Mouse (Mus musculus): ENCODE measurements at regions not wholly inside any gene's neighbourhood (a gene's known extent, or its start where the extent isn't known, plus 50 kb on each side); places are given as distances from the start of the nearest gene placed in this dataset.
"Not testable (repeated sequence)": the region's sequence is repeated elsewhere in the genome, so short reads cannot be mapped to it uniquely, and the experiment has no call there.

DNA sequence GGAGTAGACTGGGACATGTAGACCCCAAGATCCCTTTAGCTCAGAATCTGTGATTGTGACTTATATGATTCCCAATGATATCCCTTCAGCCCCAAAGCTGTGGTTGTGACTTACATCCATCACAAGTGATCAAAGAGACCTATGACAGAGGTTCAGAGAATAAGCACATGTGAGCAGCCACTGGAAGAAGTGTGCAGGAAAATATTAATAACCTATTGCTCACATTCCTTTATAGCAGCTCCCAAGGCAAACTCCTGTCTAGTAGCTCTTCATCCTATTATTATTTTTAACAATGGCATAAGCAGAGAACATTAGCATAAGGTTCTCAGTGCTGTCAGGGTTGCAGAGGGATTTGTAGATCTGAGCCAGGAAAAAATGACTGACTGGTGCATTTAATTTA, 696.9 kb upstream of the Grm7 start:
- DNase-seq (ENCODE audit: low spot score), result no peak
- Histone ChIP-seq H3K4me2 (ENCODE audit: low read depth, low read length) (no peak overlapping the region), H3K27ac (replicated peaks; ENCODE audit: low read depth, low read length) (no peak overlapping the region), H3K27me3 (ENCODE audit: control insufficient read depth, insufficient read depth, low read length) (no peaks in the 10 kb centered on the region), H3K4me3 (ENCODE audit: low read depth, low read length) (no peak overlapping the region), H3K9me3 (replicated peaks; ENCODE audit: control insufficient read depth, low read length) (no peaks in the 10 kb centered on the region), H3K9ac (replicated peaks; ENCODE audit: low read length) (no peak overlapping the region), H3K4me1 (ENCODE audit: control insufficient read depth, insufficient read depth, low read length) (no peaks in the 10 kb centered on the region), H3K36me3 (replicated peaks; ENCODE audit: control insufficient read depth, insufficient read depth, low read depth, low read length) (no peaks in the 10 kb centered on the region)
- no peak for ATAC-seq (replicated peaks; ENCODE audit: insufficient number of reproducible peaks, low FRiP score, low TSS enrichment, low read depth)

DNA sequence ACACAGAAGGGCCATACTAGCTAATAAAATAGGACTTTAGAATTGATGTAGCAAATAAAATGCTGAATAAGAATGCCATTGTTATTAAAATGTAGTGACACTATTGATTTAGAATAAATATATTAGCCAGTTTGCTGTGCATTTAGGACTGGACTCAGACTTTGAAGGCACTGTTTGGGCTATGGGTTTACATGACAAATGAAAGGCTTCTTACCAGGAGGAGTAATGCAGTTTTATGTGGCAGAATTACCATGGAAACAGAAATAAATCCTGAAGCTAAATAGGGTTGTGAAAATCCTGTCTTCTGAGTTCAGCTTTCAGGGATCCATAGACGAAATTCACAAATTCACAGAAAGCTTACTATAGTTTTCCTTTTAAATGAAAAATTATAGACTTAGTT, 696.5 kb upstream of the Grm7 start:
- 67% methylated on average over 1 of the region's 1 CpGs for WGBS
- Histone ChIP-seq H3K4me1 (ENCODE audit: control insufficient read depth, insufficient read depth, low read length) (no peaks in the 10 kb centered on the region), H3K27ac (replicated peaks; ENCODE audit: low read depth, low read length) (no peak overlapping the region), H3K36me3 (replicated peaks; ENCODE audit: control insufficient read depth, insufficient read depth, low read depth, low read length) (no peaks in the 10 kb centered on the region), H3K9ac (replicated peaks; ENCODE audit: low read length) (no peak overlapping the region), H3K4me2 (ENCODE audit: low read depth, low read length) (no peak overlapping the region), H3K4me3 (ENCODE audit: low read depth, low read length) (no peak overlapping the region), H3K27me3 (ENCODE audit: control insufficient read depth, insufficient read depth, low read length) (no peaks in the 10 kb centered on the region), H3K9me3 (replicated peaks; ENCODE audit: control insufficient read depth, low read length) (no peaks in the 10 kb centered on the region)
- ATAC-seq (replicated peaks; ENCODE audit: insufficient number of reproducible peaks, low FRiP score, low TSS enrichment, low read depth), result no peak
- DNase-seq (ENCODE audit: low spot score), result no peak

DNA sequence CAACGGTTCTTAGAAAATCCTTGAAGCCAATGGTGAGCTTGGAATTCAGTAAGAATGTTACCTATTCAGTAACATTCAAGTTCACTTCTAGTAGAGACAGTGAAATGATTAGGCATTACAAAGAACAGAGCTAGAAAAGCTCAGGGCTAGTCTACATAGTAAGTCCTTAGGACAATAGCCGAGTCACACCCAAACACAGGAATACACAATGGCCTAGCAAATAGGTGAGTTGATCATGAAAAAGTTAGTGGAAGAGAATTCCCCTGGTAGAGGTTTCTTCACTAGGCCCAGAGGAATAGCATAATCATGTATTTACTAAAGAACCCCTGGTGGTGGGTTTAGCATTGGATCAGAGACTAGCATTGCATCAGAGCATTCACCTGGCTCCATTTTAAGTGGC, 687.5 kb upstream of the Grm7 start:
- WGBS, result 83% methylated on average over 2 of the region's 2 CpGs
- H3K4me1 ChIP-seq (ENCODE audit: control insufficient read depth, insufficient read depth, low read length); H3K27ac ChIP-seq (replicated peaks; ENCODE audit: low read depth, low read length); H3K4me2 ChIP-seq (ENCODE audit: low read depth, low read length); H3K4me3 ChIP-seq (ENCODE audit: low read depth, low read length); DNase-seq (ENCODE audit: low spot score); H3K36me3 ChIP-seq (replicated peaks; ENCODE audit: control insufficient read depth, insufficient read depth, low read depth, low read length); ATAC-seq (replicated peaks; ENCODE audit: insufficient number of reproducible peaks, low FRiP score, low TSS enrichment, low read depth); H3K9ac ChIP-seq (replicated peaks; ENCODE audit: low read length); H3K27me3 ChIP-seq (ENCODE audit: control insufficient read depth, insufficient read depth, low read length); H3K9me3 ChIP-seq (replicated peaks; ENCODE audit: control insufficient read depth, low read length): not testable (repeated sequence)
